Mouse (Mus musculus): Measurements from ENCODE around the gene Pidd1. TPM values are rescaled to one million over a fixed set of nuclear protein-coding genes. Genes with fewer than 3 reads are reported as not detected.

Gene Pidd1
- polyA plus RNA-seq, 1 experiment from 2014 or later, result 22.3 TPM

GRCm38 (mm10) chr7:141392552-141393222, 51.1 kb downstream of the Pidd1 start:
- ATAC-seq (replicated peaks; ENCODE audit: low FRiP score) (peak; percentile 6; the same call in 1 of the 2 replicates), DNase-seq (ENCODE audit: low spot score) (no peak)
- H3K4me2 ChIP-seq (ENCODE audit: low read depth, low read length, severe bottlenecking), result peak overlapping the region; percentile 95
- peak overlapping the region; percentile 59 for H3K4me3 ChIP-seq (ENCODE audit: low read depth, low read length)
- H3K9ac ChIP-seq (ENCODE audit: low read length), result peak overlapping the region; percentile 74
- WGBS, result 17% methylated on average over 9 of the region's 9 CpGs
- peaks cover 5% of the 10 kb centered on the region; the same call in 1 of the 2 replicates for H3K4me1 ChIP-seq (replicated peaks; ENCODE audit: control insufficient read depth, insufficient read depth, low read length)
- H3K27me3 ChIP-seq (ENCODE audit: control insufficient read depth, insufficient read depth, low read length), result no peaks in the 10 kb centered on the region
- H3K36me3 ChIP-seq (ENCODE audit: control insufficient read depth, insufficient read depth, low read length), result no peaks in the 10 kb centered on the region
- peak overlapping the region; percentile 19 for H3K27ac ChIP-seq (ENCODE audit: low read depth, low read length)
- H3K9me3 ChIP-seq (ENCODE audit: control insufficient read depth, low read length), result no peaks in the 10 kb centered on the region

GRCm38 (mm10) chr7:141391625-141392551, 51.9 kb downstream of the Pidd1 start, which contains the start of gene Taldo1:
Taldo1 (plus strand) TSS chr7:141392199.
- H3K9me3 ChIP-seq (ENCODE audit: control insufficient read depth, low read length), result no peaks in the 10 kb centered on the region
- WGBS, result under 1% methylated on average over 57 of the region's 57 CpGs
- peak within 1 kb of the TSS; percentile 95 for H3K4me2 ChIP-seq (ENCODE audit: low read depth, low read length, severe bottlenecking)
- H3K4me1 ChIP-seq (replicated peaks; ENCODE audit: control insufficient read depth, insufficient read depth, low read length), result peaks cover 5% of the 10 kb centered on the region; the same call in 1 of the 2 replicates
- ATAC-seq (replicated peaks; ENCODE audit: low FRiP score), result peak; percentile 93
- peak; percentile 98 for DNase-seq (ENCODE audit: low spot score)
- H3K27me3 ChIP-seq (ENCODE audit: control insufficient read depth, insufficient read depth, low read length), result no peaks in the 10 kb centered on the region
- peak within 1 kb of the TSS; percentile 51 for H3K27ac ChIP-seq (ENCODE audit: low read depth, low read length)
- peak within 1 kb of the TSS; percentile 74 for H3K9ac ChIP-seq (ENCODE audit: low read length)
- peak within 1 kb of the TSS; percentile 59 for H3K4me3 ChIP-seq (ENCODE audit: low read depth, low read length)
- no peaks in the 10 kb centered on the region for H3K36me3 ChIP-seq (ENCODE audit: control insufficient read depth, insufficient read depth, low read length)

GRCm38 (mm10) chr7:141390326-141391259, 53.2 kb downstream of the Pidd1 start:
- H3K4me2 ChIP-seq (ENCODE audit: low read depth, low read length, severe bottlenecking), result no peak overlapping the region
- H3K9ac ChIP-seq (ENCODE audit: low read length), result no peak overlapping the region
- ATAC-seq (replicated peaks; ENCODE audit: low FRiP score), result no peak
- H3K27ac ChIP-seq (ENCODE audit: low read depth, low read length), result no peak overlapping the region
- peaks cover 5% of the 10 kb centered on the region; the same call in 1 of the 2 replicates for H3K4me1 ChIP-seq (replicated peaks; ENCODE audit: control insufficient read depth, insufficient read depth, low read length)
- no peak for DNase-seq (ENCODE audit: low spot score)
- H3K9me3 ChIP-seq (ENCODE audit: control insufficient read depth, low read length), result no peaks in the 10 kb centered on the region
- no peaks in the 10 kb centered on the region for H3K36me3 ChIP-seq (ENCODE audit: control insufficient read depth, insufficient read depth, low read length)
- no peak overlapping the region for H3K4me3 ChIP-seq (ENCODE audit: low read depth, low read length)
- no peaks in the 10 kb centered on the region for H3K27me3 ChIP-seq (ENCODE audit: control insufficient read depth, insufficient read depth, low read length)
- 61% methylated on average over 9 of the region's 9 CpGs for WGBS

GRCm38 (mm10) chr7:141388487-141389109, 55.2 kb downstream of the Pidd1 start:
- WGBS, result 66% methylated on average over 3 of the region's 3 CpGs
- H3K9ac ChIP-seq (ENCODE audit: low read length), result no peak overlapping the region
- no peaks in the 10 kb centered on the region for H3K9me3 ChIP-seq (ENCODE audit: control insufficient read depth, low read length)
- H3K4me2 ChIP-seq (ENCODE audit: low read depth, low read length, severe bottlenecking), result no peak overlapping the region
- no peaks in the 10 kb centered on the region for H3K36me3 ChIP-seq (ENCODE audit: control insufficient read depth, insufficient read depth, low read length)
- H3K27ac ChIP-seq (ENCODE audit: low read depth, low read length), result no peak overlapping the region
- H3K4me1 ChIP-seq (replicated peaks; ENCODE audit: control insufficient read depth, insufficient read depth, low read length), result peaks cover 5% of the 10 kb centered on the region; the same call in 1 of the 2 replicates
- no peak for ATAC-seq (replicated peaks; ENCODE audit: low FRiP score)
- H3K27me3 ChIP-seq (ENCODE audit: control insufficient read depth, insufficient read depth, low read length), result no peaks in the 10 kb centered on the region
- H3K4me3 ChIP-seq (ENCODE audit: low read depth, low read length), result no peak overlapping the region
- DNase-seq (ENCODE audit: low spot score), result no peak

Other genes starting within 250 kb of the Pidd1 start
- 14.0 and 16.1 TPM in 2 replicates for gene Lrrc56, start 249.9 kb downstream of the Pidd1 start, polyA plus RNA-seq (2014; fragmentation: Nextera tagmentation; extraction: Ambion mirVana)
- 3.3 TPM in 2 replicates for gene Lmntd2, start 229.9 kb downstream of the Pidd1 start, polyA plus RNA-seq (2014; fragmentation: Nextera tagmentation; extraction: Ambion mirVana)
- 47.4 and 49.3 TPM in 2 replicates for gene Rassf7, start 228.2 kb downstream of the Pidd1 start, polyA plus RNA-seq (2014; fragmentation: Nextera tagmentation; extraction: Ambion mirVana)
- gene Phrf1, start 215.2 kb downstream of the Pidd1 start, polyA plus RNA-seq (2014; fragmentation: Nextera tagmentation; extraction: Ambion mirVana), result 99.6 and 102 TPM in 2 replicates
- gene Irf7, start 177.5 kb downstream of the Pidd1 start, polyA plus RNA-seq (2014; fragmentation: Nextera tagmentation; extraction: Ambion mirVana), result 0.57 and 1.2 TPM in 2 replicates
- gene Cdhr5, start 167.2 kb downstream of the Pidd1 start, polyA plus RNA-seq (2014; fragmentation: Nextera tagmentation; extraction: Ambion mirVana), result not detected in 2 replicates
- 2.5 TPM in 2 replicates for gene Sct, start 164.9 kb downstream of the Pidd1 start, polyA plus RNA-seq (2014; fragmentation: Nextera tagmentation; extraction: Ambion mirVana)
- 0.24 and 0.43 TPM in 2 replicates for gene Drd4, start 152.0 kb downstream of the Pidd1 start, polyA plus RNA-seq (2014; fragmentation: Nextera tagmentation; extraction: Ambion mirVana)
- gene Deaf1, start 116.3 kb downstream of the Pidd1 start, polyA plus RNA-seq (2014; fragmentation: Nextera tagmentation; extraction: Ambion mirVana), result 74.2 and 80.8 TPM in 2 replicates
- gene Tmem80, start 116.3 kb downstream of the Pidd1 start, polyA plus RNA-seq (2014; fragmentation: Nextera tagmentation; extraction: Ambion mirVana), result 33.2 and 33.5 TPM in 2 replicates
- 2.5 and 3.3 TPM in 2 replicates for gene Eps8l2, start 105.1 kb downstream of the Pidd1 start, polyA plus RNA-seq (2014; fragmentation: Nextera tagmentation; extraction: Ambion mirVana)
- 384 and 400 TPM in 2 replicates for gene Taldo1, start 51.8 kb downstream of the Pidd1 start, polyA plus RNA-seq (2014; fragmentation: Nextera tagmentation; extraction: Ambion mirVana)
- 42.9 and 46.6 TPM in 2 replicates for gene Gatd1, start 29.9 kb downstream of the Pidd1 start, polyA plus RNA-seq (2014; fragmentation: Nextera tagmentation; extraction: Ambion mirVana)
- gene Cend1, start 14.5 kb downstream of the Pidd1 start, polyA plus RNA-seq (2014; fragmentation: Nextera tagmentation; extraction: Ambion mirVana), result 4.1 and 5.4 TPM in 2 replicates
- gene Slc25a22, start 6.1 kb downstream of the Pidd1 start, polyA plus RNA-seq (2014; fragmentation: Nextera tagmentation; extraction: Ambion mirVana), result 43.2 and 46.0 TPM in 2 replicates
- 935 and 968 TPM in 2 replicates for gene Rplp2, start 3.3 kb upstream of the Pidd1 start, polyA plus RNA-seq (2014; fragmentation: Nextera tagmentation; extraction: Ambion mirVana)
- 16.9 and 17.9 TPM in 2 replicates for gene Pnpla2, start 11.2 kb upstream of the Pidd1 start, polyA plus RNA-seq (2014; fragmentation: Nextera tagmentation; extraction: Ambion mirVana)
- 3.6 and 5.9 TPM in 2 replicates for gene Cracr2b, start 17.1 kb upstream of the Pidd1 start, polyA plus RNA-seq (2014; fragmentation: Nextera tagmentation; extraction: Ambion mirVana)
- 40.3 and 48.6 TPM in 2 replicates for gene Cd151, start 23.4 kb upstream of the Pidd1 start, polyA plus RNA-seq (2014; fragmentation: Nextera tagmentation; extraction: Ambion mirVana)
- 73.9 and 78.5 TPM in 2 replicates for gene Polr2l, start 31.1 kb upstream of the Pidd1 start, polyA plus RNA-seq (2014; fragmentation: Nextera tagmentation; extraction: Ambion mirVana)
- 29.7 and 34.0 TPM in 2 replicates for gene Tspan4, start 31.2 kb upstream of the Pidd1 start, polyA plus RNA-seq (2014; fragmentation: Nextera tagmentation; extraction: Ambion mirVana)
- gene Chid1, start 95.8 kb upstream of the Pidd1 start, polyA plus RNA-seq (2014; fragmentation: Nextera tagmentation; extraction: Ambion mirVana), result 22.9 and 26.5 TPM in 2 replicates
- 104 and 106 TPM in 2 replicates for gene Ap2a2, start 118.1 kb upstream of the Pidd1 start, polyA plus RNA-seq (2014; fragmentation: Nextera tagmentation; extraction: Ambion mirVana)
- 0.19 and 0.23 TPM in 2 replicates for gene Muc6, start 211.3 kb upstream of the Pidd1 start, polyA plus RNA-seq (2014; fragmentation: Nextera tagmentation; extraction: Ambion mirVana)
- 0.15 and 0.67 TPM in 2 replicates for gene Muc2, start 246.3 kb upstream of the Pidd1 start, polyA plus RNA-seq (2014; fragmentation: Nextera tagmentation; extraction: Ambion mirVana)